Mouse (Mus musculus) retina, adult 2 months (tissue): ENCODE measurements around the gene Tpp1.
"Not testable (repeated sequence)": the region's sequence is repeated elsewhere in the genome, so short reads cannot be mapped to it uniquely, and the experiment has no call there.

Source experiments
- DNase-seq: peaks from one replicate; pipeline ENCODE4 v3.0.0-alpha.2; 2012; ENCODE audit warnings: low read depth, low spot score

The Tpp1 gene

GRCm38 (mm10) chr7:105762517-105763270 is 10.7 kb upstream of the Tpp1 start:
- DNase-seq: no peak

- DNase-seq: no peak
Observed at GRCm38 (mm10) chr7:105761813-105762484, 9.9 kb upstream of the Tpp1 start.

- no peak for DNase-seq
Observed at GRCm38 (mm10) chr7:105753281-105753680, 1.2 kb upstream of the Tpp1 start.

GRCm38 (mm10) chr7:105752716-105753115 is 681 bp upstream of the Tpp1 start:
- no peak for DNase-seq

- no peak for DNase-seq
Observed at GRCm38 (mm10) chr7:105747776-105748175, 4.3 kb downstream of the Tpp1 start.

- DNase-seq: peak; percentile 75
Observed at GRCm38 (mm10) chr7:105743926-105744590, 8.0 kb downstream of the Tpp1 start, which contains the start of gene Taf10. TSS of gene Taf10 (minus strand) at chr7:105744361.

GRCm38 (mm10) chr7:105743246-105743925 is 8.6 kb downstream of the Tpp1 start:
- not testable (repeated sequence) for DNase-seq

GRCm38 (mm10) chr7:105742539-105743215 is 9.4 kb downstream of the Tpp1 start:
- DNase-seq: not testable (repeated sequence)

GRCm38 (mm10) chr7:105741978-105742377 is 10.1 kb downstream of the Tpp1 start:
- DNase-seq: no peak

- no peak for DNase-seq
Observed at GRCm38 (mm10) chr7:105740851-105741250, 11.2 kb downstream of the Tpp1 start.

- DNase-seq: no peak
Observed at GRCm38 (mm10) chr7:105740089-105740795, 11.8 kb downstream of the Tpp1 start.

GRCm38 (mm10) chr7:105738948-105739347 is 13.1 kb downstream of the Tpp1 start:
- no peak for DNase-seq

- no peak for DNase-seq
Observed at GRCm38 (mm10) chr7:105738286-105738685, 13.7 kb downstream of the Tpp1 start.

GRCm38 (mm10) chr7:105737648-105738047 is 14.4 kb downstream of the Tpp1 start:
- no peak for DNase-seq

- DNase-seq: no peak
Observed at GRCm38 (mm10) chr7:105736911-105737521, 15.0 kb downstream of the Tpp1 start, which contains the start of gene Rrp8. TSS of gene Rrp8 (minus strand) at chr7:105737385.

- DNase-seq: peak; percentile 82
Observed at GRCm38 (mm10) chr7:105736264-105736901, 15.7 kb downstream of the Tpp1 start, which contains the start of gene Ilk. TSS of gene Ilk (plus strand) at chr7:105736592.

- not testable (repeated sequence) for DNase-seq
Observed at GRCm38 (mm10) chr7:105735464-105735863, 16.6 kb downstream of the Tpp1 start.

- DNase-seq: no peak
Observed at GRCm38 (mm10) chr7:105734826-105735225, 17.2 kb downstream of the Tpp1 start.

- DNase-seq: no peak
Observed at GRCm38 (mm10) chr7:105733836-105734235, 18.2 kb downstream of the Tpp1 start.
